Mouse (Mus musculus): ENCODE data around the gene Gm9964.

- TF ChIP-seq POLR2A (IDR thresholded peaks at IDR 0.05; ENCODE audit: borderline replicate concordance, insufficient read depth, low read length) (no peak), CTCF (IDR thresholded peaks at IDR 0.05; ENCODE audit: borderline replicate concordance, insufficient read depth, low read depth, low read length) (no peak)
Measured at GRCm38 (mm10) chr11:79267171-79267570, 29.5 kb downstream of the Gm9964 start.

Data from cerebellum, adult 2 months (tissue).